Mouse (Mus musculus): ENCODE measurements around the gene Rrp1. TPM values are rescaled to one million over a fixed set of nuclear protein-coding genes. Genes with fewer than 3 reads are reported as not detected.
"Not testable (repeated sequence)": the region's sequence is repeated elsewhere in the genome, so short reads cannot be mapped to it uniquely, and the experiment has no call there.

Rrp1 gene
- total RNA-seq, 1 experiment, result 161 TPM

GRCm38 (mm10) chr10:78363366-78363765, 49.5 kb downstream of the Rrp1 start:
- in situ Hi-C loops (cut with MboI; ENCODE audit: low sequenced_read_pairs in 2 of 2, unreplicated experiment in 2 of 2), result no loop called here
- DNase-seq (ENCODE audit: low read depth, low spot score), result no peak
- TF ChIP-seq HCFC1 (IDR thresholded peaks at IDR 0.05; ENCODE audit: borderline replicate concordance, insufficient read depth, low read length) (no peak), ZNF384 (IDR thresholded peaks at IDR 0.05; ENCODE audit: low read depth, low read length) (no peak), MAFK (IDR thresholded peaks at IDR 0.05; ENCODE audit: insufficient read depth, low read depth, low read length) (no peak), ZC3H11A (IDR thresholded peaks at IDR 0.05; ENCODE audit: borderline replicate concordance, low read depth, low read length) (no peak), CHD2 (IDR thresholded peaks at IDR 0.05; ENCODE audit: low read depth, low read length) (no peak)

GRCm38 (mm10) chr10:78361951-78362350, 50.9 kb downstream of the Rrp1 start:
- in situ Hi-C loops (cut with MboI; ENCODE audit: low sequenced_read_pairs in 2 of 2, unreplicated experiment in 2 of 2), result no loop called here

More at GRCm38 (mm10) chr10:78363366-78363765, 49.5 kb downstream of the Rrp1 start:
- Histone ChIP-seq H3K4me1 (ENCODE audit: control insufficient read depth in 2 of 2, insufficient read depth in 2 of 2, low read length in 2 of 2, poor library complexity in 1 of 2) (peaks cover 19 to 23% of the 10 kb centered on the region in 2 experiments), H3K9me3 (ENCODE audit: control insufficient read depth, insufficient read depth, low read depth, low read length) (no peaks in the 10 kb centered on the region), H3K27ac (ENCODE audit: insufficient read depth, low read depth, low read length, poor library complexity, severe bottlenecking) (no peak overlapping the region), H3K9ac (ENCODE audit: insufficient read depth, low read depth, low read length, poor library complexity, severe bottlenecking) (no peak overlapping the region), H3K4me3 (ENCODE audit: insufficient read depth in 1 of 2, low read depth in 1 of 2, low read length in 2 of 2, poor library complexity in 1 of 2, severe bottlenecking in 1 of 2) (no peak overlapping the region), H3K36me3 (ENCODE audit: control insufficient read depth, insufficient read depth, low read length, poor library complexity, severe bottlenecking) (no peaks in the 10 kb centered on the region)

GRCm38 (mm10) chr10:78360290-78360711, 52.5 kb downstream of the Rrp1 start:
- no peak for DNase-seq (ENCODE audit: low read depth, low spot score)
- no peak overlapping the region for H3K4me3 ChIP-seq (ENCODE audit: insufficient read depth in 1 of 2, low read depth in 1 of 2, low read length in 2 of 2, poor library complexity in 1 of 2, severe bottlenecking in 1 of 2)
- in situ Hi-C loops (cut with MboI; ENCODE audit: low sequenced_read_pairs in 2 of 2, unreplicated experiment in 2 of 2), result no loop called here
- TF ChIP-seq ZC3H11A (IDR thresholded peaks at IDR 0.05; ENCODE audit: borderline replicate concordance, low read depth, low read length), result no peak
- TF ChIP-seq ZNF384 (IDR thresholded peaks at IDR 0.05; ENCODE audit: low read depth, low read length), result no peak
- TF ChIP-seq HCFC1 (IDR thresholded peaks at IDR 0.05; ENCODE audit: borderline replicate concordance, insufficient read depth, low read length), result no peak
- no peak for TF ChIP-seq MAFK (IDR thresholded peaks at IDR 0.05; ENCODE audit: insufficient read depth, low read depth, low read length)
- TF ChIP-seq CHD2 (IDR thresholded peaks at IDR 0.05; ENCODE audit: low read depth, low read length), result no peak
- H3K36me3 ChIP-seq (ENCODE audit: control insufficient read depth, insufficient read depth, low read length, poor library complexity, severe bottlenecking), result no peaks in the 10 kb centered on the region
- no peaks in the 10 kb centered on the region for H3K9me3 ChIP-seq (ENCODE audit: control insufficient read depth, insufficient read depth, low read depth, low read length)
- peaks cover 5 to 6% of the 10 kb centered on the region in 2 experiments for H3K4me1 ChIP-seq (ENCODE audit: control insufficient read depth in 2 of 2, insufficient read depth in 2 of 2, low read length in 2 of 2, poor library complexity in 1 of 2)
- no peak overlapping the region for H3K27ac ChIP-seq (ENCODE audit: insufficient read depth, low read depth, low read length, poor library complexity, severe bottlenecking)
- H3K9ac ChIP-seq (ENCODE audit: insufficient read depth, low read depth, low read length, poor library complexity, severe bottlenecking), result no peak overlapping the region

More at GRCm38 (mm10) chr10:78361951-78362350, 50.9 kb downstream of the Rrp1 start:
- Histone ChIP-seq H3K9me3 (ENCODE audit: control insufficient read depth, insufficient read depth, low read depth, low read length) (no peaks in the 10 kb centered on the region), H3K36me3 (ENCODE audit: control insufficient read depth, insufficient read depth, low read length, poor library complexity, severe bottlenecking) (no peaks in the 10 kb centered on the region), H3K4me1 (ENCODE audit: control insufficient read depth in 2 of 2, insufficient read depth in 2 of 2, low read length in 2 of 2, poor library complexity in 1 of 2) (peaks cover 10 to 14% of the 10 kb centered on the region in 2 experiments), H3K4me3 (ENCODE audit: insufficient read depth in 1 of 2, low read depth in 1 of 2, low read length in 2 of 2, poor library complexity in 1 of 2, severe bottlenecking in 1 of 2) (no peak overlapping the region), H3K9ac (ENCODE audit: insufficient read depth, low read depth, low read length, poor library complexity, severe bottlenecking) (no peak overlapping the region), H3K27ac (ENCODE audit: insufficient read depth, low read depth, low read length, poor library complexity, severe bottlenecking) (no peak overlapping the region)
- TF ChIP-seq MAFK (IDR thresholded peaks at IDR 0.05; ENCODE audit: insufficient read depth, low read depth, low read length) (no peak), ZC3H11A (IDR thresholded peaks at IDR 0.05; ENCODE audit: borderline replicate concordance, low read depth, low read length) (no peak)
- DNase-seq (ENCODE audit: low read depth, low spot score), result no peak

- H3K4me3 ChIP-seq (ENCODE audit: insufficient read depth in 1 of 2, low read depth in 1 of 2, low read length in 2 of 2, poor library complexity in 1 of 2, severe bottlenecking in 1 of 2); H3K9ac ChIP-seq (ENCODE audit: insufficient read depth, low read depth, low read length, poor library complexity, severe bottlenecking); H3K36me3 ChIP-seq (ENCODE audit: control insufficient read depth, insufficient read depth, low read length, poor library complexity, severe bottlenecking); H3K9me3 ChIP-seq (ENCODE audit: control insufficient read depth, insufficient read depth, low read depth, low read length); H3K4me1 ChIP-seq (ENCODE audit: control insufficient read depth in 2 of 2, insufficient read depth in 2 of 2, low read length in 2 of 2, poor library complexity in 1 of 2); H3K27ac ChIP-seq (ENCODE audit: insufficient read depth, low read depth, low read length, poor library complexity, severe bottlenecking); DNase-seq (ENCODE audit: low read depth, low spot score); in situ Hi-C loops (cut with MboI; ENCODE audit: low sequenced_read_pairs in 2 of 2, unreplicated experiment in 2 of 2): not testable (repeated sequence)
These were observed 53.8 kb downstream of the Rrp1 start for GRCm38 (mm10) chr10:78358999-78359398.

GRCm38 (mm10) chr10:78358266-78358665, 54.6 kb downstream of the Rrp1 start:
- Histone ChIP-seq H3K9me3 (ENCODE audit: control insufficient read depth, insufficient read depth, low read depth, low read length) (no peaks in the 10 kb centered on the region), H3K4me1 (ENCODE audit: control insufficient read depth in 2 of 2, insufficient read depth in 2 of 2, low read length in 2 of 2, poor library complexity in 1 of 2) (peaks cover 0 to 7% of the 10 kb centered on the region in 2 experiments; a peak in 2 of 4 replicates), H3K4me3 (ENCODE audit: insufficient read depth in 1 of 2, low read depth in 1 of 2, low read length in 2 of 2, poor library complexity in 1 of 2, severe bottlenecking in 1 of 2) (no peak overlapping the region), H3K36me3 (ENCODE audit: control insufficient read depth, insufficient read depth, low read length, poor library complexity, severe bottlenecking) (no peaks in the 10 kb centered on the region), H3K27ac (ENCODE audit: insufficient read depth, low read depth, low read length, poor library complexity, severe bottlenecking) (no peak overlapping the region), H3K9ac (ENCODE audit: insufficient read depth, low read depth, low read length, poor library complexity, severe bottlenecking) (no peak overlapping the region)
- in situ Hi-C loops (cut with MboI; ENCODE audit: low sequenced_read_pairs in 2 of 2, unreplicated experiment in 2 of 2), result no loop called here
- no peak for DNase-seq (ENCODE audit: low read depth, low spot score)
- no peak for TF ChIP-seq ZC3H11A (IDR thresholded peaks at IDR 0.05; ENCODE audit: borderline replicate concordance, low read depth, low read length)
- TF ChIP-seq HCFC1 (IDR thresholded peaks at IDR 0.05; ENCODE audit: borderline replicate concordance, insufficient read depth, low read length), result no peak
- TF ChIP-seq ZNF384 (IDR thresholded peaks at IDR 0.05; ENCODE audit: low read depth, low read length), result no peak
- TF ChIP-seq CHD2 (IDR thresholded peaks at IDR 0.05; ENCODE audit: low read depth, low read length), result no peak
- TF ChIP-seq MAFK (IDR thresholded peaks at IDR 0.05; ENCODE audit: insufficient read depth, low read depth, low read length), result no peak

All from ES-E14 (cell line).